ENCODE assay signal across 17 mouse cellular contexts in the genomic region with DNA sequence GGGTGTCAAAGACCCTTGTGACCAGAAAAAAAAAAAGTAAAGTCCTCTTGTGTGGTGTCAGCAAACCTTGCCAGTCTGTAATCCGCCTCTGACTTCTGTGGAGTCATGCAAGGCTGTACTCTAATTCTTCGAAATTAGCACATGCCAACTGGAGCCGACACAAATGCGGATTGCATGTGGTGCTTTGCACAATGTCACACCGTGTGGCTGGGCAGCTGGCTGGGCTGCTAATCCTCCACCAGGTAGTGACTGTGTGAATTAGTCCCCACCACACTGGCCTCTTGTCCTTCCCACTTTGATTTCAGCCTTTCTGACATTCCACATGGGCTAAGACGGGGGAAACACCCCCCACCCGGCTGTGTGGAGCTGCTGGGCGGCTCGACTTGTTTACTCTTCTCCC. TPM values are rescaled to one million over a fixed set of nuclear protein-coding genes. Genes with fewer than 3 reads are reported as not detected.
DNase-seq lines count a peak whose midpoint lies in the region; ATAC-seq lines count a peak whose summit lies in the region.
"Had no signal": no experiment of that assay in that cellular context is flagged by ENCODE, and none has a peak within 500 bp of the region (broad histone marks: within the 10 kb centered on the region; RNA-seq: fewer than 3 reads in every experiment).

No protein-coding gene starts in this region.

- no peaks in the 10 kb centered on the region for H3K36me3 ChIP-seq in hindbrain, embryonic 10.5 days
- H3K36me3 ChIP-seq in hindbrain, embryonic 14.5 days (replicated peaks; ENCODE audit: control insufficient read depth, insufficient read depth): no peaks in the 10 kb centered on the region
- H3K36me3 ChIP-seq in neural tube, embryonic 12.5 days: no peaks in the 10 kb centered on the region
- no peaks in the 10 kb centered on the region for H3K36me3 ChIP-seq in neural tube, embryonic 15.5 days
- H3K36me3 ChIP-seq in hindbrain, embryonic 16.5 days (ENCODE audit: control insufficient read depth, insufficient read depth, low read length): no peaks in the 10 kb centered on the region
- H3K36me3 ChIP-seq: limb, embryonic 15.5 days; lung, embryonic 15.5 days; midbrain, embryonic 12.5 days had no signal

- 47% methylated on average over 9 of the region's 9 CpGs for WGBS in hindbrain, embryonic 10.5 days
- 45% methylated on average over 9 of the region's 9 CpGs for WGBS in hindbrain, embryonic 14.5 days
- WGBS in neural tube, embryonic 12.5 days: 54% methylated on average over 9 of the region's 9 CpGs
- WGBS in neural tube, embryonic 15.5 days: 48% methylated on average over 9 of the region's 9 CpGs
- 38% methylated on average over 9 of the region's 9 CpGs for WGBS in hindbrain, embryonic 16.5 days

- 0 out of 2 replicates have a peak overlapping the region, but pooled peaks have one; percentile 24 for H3K27ac ChIP-seq in hindbrain, embryonic 10.5 days
- H3K27ac ChIP-seq in hindbrain, embryonic 14.5 days: no peak overlapping the region
- H3K27ac ChIP-seq in neural tube, embryonic 12.5 days: no peak overlapping the region
- H3K27ac ChIP-seq in neural tube, embryonic 15.5 days (replicated peaks): no peak overlapping the region
- H3K27ac ChIP-seq in hindbrain, embryonic 16.5 days (ENCODE audit: low read depth, low read length): no peak overlapping the region
- H3K27ac ChIP-seq: kidney, postnatal 0 days; limb, embryonic 15.5 days; lung, embryonic 15.5 days; midbrain, embryonic 12.5 days had no signal

- no peaks in the 10 kb centered on the region for H3K9me3 ChIP-seq in hindbrain, embryonic 10.5 days
- H3K9me3 ChIP-seq in hindbrain, embryonic 14.5 days (ENCODE audit: control insufficient read depth, low read length): no peaks in the 10 kb centered on the region
- H3K9me3 ChIP-seq in neural tube, embryonic 12.5 days: no peaks in the 10 kb centered on the region
- no peaks in the 10 kb centered on the region for H3K9me3 ChIP-seq in neural tube, embryonic 15.5 days (replicated peaks)
- H3K9me3 ChIP-seq in hindbrain, embryonic 16.5 days (ENCODE audit: control insufficient read depth, low read length): no peaks in the 10 kb centered on the region
- H3K9me3 ChIP-seq: limb, embryonic 15.5 days; lung, embryonic 15.5 days; midbrain, embryonic 12.5 days had no signal

- no peak for ATAC-seq in hindbrain, embryonic 14.5 days (ENCODE audit: low FRiP score)
- ATAC-seq in neural tube, embryonic 12.5 days (ENCODE audit: low FRiP score, low read depth): no peak
- ATAC-seq in neural tube, embryonic 15.5 days (ENCODE audit: low FRiP score): no peak
- 0 out of 2 replicates have a peak, but pooled peaks have one; percentile 30 for ATAC-seq in hindbrain, embryonic 16.5 days
- ATAC-seq: Patski had no signal

- H3K4me2 ChIP-seq in hindbrain, embryonic 14.5 days (replicated peaks): no peak overlapping the region
- no peak overlapping the region for H3K4me2 ChIP-seq in neural tube, embryonic 12.5 days (replicated peaks)
- no peak overlapping the region for H3K4me2 ChIP-seq in neural tube, embryonic 15.5 days
- H3K4me2 ChIP-seq in hindbrain, embryonic 16.5 days (ENCODE audit: low read length): no peak overlapping the region
- H3K4me2 ChIP-seq: heart, embryonic 11.5 days; limb, embryonic 15.5 days; lung, embryonic 15.5 days; midbrain, embryonic 12.5 days had no signal

- peaks cover 44% of the 10 kb centered on the region for H3K27me3 ChIP-seq in hindbrain, embryonic 10.5 days (ENCODE audit: insufficient read depth, poor library complexity, severe bottlenecking)
- H3K27me3 ChIP-seq in hindbrain, embryonic 14.5 days (ENCODE audit: control insufficient read depth, insufficient read depth, low read length): no peaks in the 10 kb centered on the region; the same call in 1 of the 2 replicates
- 0 out of 2 replicates have a peak, but pooled peaks cover under 1% of the 10 kb centered on the region for H3K27me3 ChIP-seq in neural tube, embryonic 12.5 days (replicated peaks)
- H3K27me3 ChIP-seq in neural tube, embryonic 15.5 days (replicated peaks): 0 out of 2 replicates have a peak, but pooled peaks cover 4% of the 10 kb centered on the region
- H3K27me3 ChIP-seq in hindbrain, embryonic 16.5 days (replicated peaks; ENCODE audit: control insufficient read depth, insufficient read depth, low read length): no peaks in the 10 kb centered on the region
- H3K27me3 ChIP-seq: limb, embryonic 15.5 days; lung, embryonic 15.5 days; Patski had no signal

- no peak for DNase-seq in hindbrain, embryonic 10.5 days (ENCODE audit: low spot score)
- DNase-seq in hindbrain, embryonic 14.5 days (ENCODE audit: low spot score): no peak
- no peak for DNase-seq in thymus, postnatal 10 days (ENCODE audit: low spot score in 2 of 2)
- DNase-seq in ovary, postnatal 36 days (ENCODE audit: low spot score): no peak
- DNase-seq: cerebellum, adult 11 months; gastrocnemius, postnatal 14 days; thymus, postnatal 36 days had no signal

- peaks cover 47% of the 10 kb centered on the region for H3K4me1 ChIP-seq in hindbrain, embryonic 10.5 days (replicated peaks)
- peaks cover 29% of the 10 kb centered on the region for H3K4me1 ChIP-seq in hindbrain, embryonic 14.5 days (replicated peaks; ENCODE audit: control insufficient read depth, insufficient read depth, low read length)
- peaks cover 19% of the 10 kb centered on the region for H3K4me1 ChIP-seq in neural tube, embryonic 12.5 days
- peaks cover 34% of the 10 kb centered on the region for H3K4me1 ChIP-seq in neural tube, embryonic 15.5 days
- H3K4me1 ChIP-seq in hindbrain, embryonic 16.5 days (ENCODE audit: control insufficient read depth, insufficient read depth, low read depth, low read length): peaks cover 20% of the 10 kb centered on the region

- no peak overlapping the region for H3K9ac ChIP-seq in hindbrain, embryonic 14.5 days
- H3K9ac ChIP-seq in neural tube, embryonic 12.5 days: 0 out of 2 replicates have a peak overlapping the region, but pooled peaks have one; percentile 17
- no peak overlapping the region for H3K9ac ChIP-seq in neural tube, embryonic 15.5 days (replicated peaks)
- H3K9ac ChIP-seq in hindbrain, embryonic 16.5 days (ENCODE audit: low read depth, low read length): no peak overlapping the region
- H3K9ac ChIP-seq: limb, embryonic 15.5 days; lung, embryonic 15.5 days; midbrain, embryonic 12.5 days had no signal

- no peak overlapping the region for H3K4me3 ChIP-seq in hindbrain, embryonic 10.5 days
- no peak overlapping the region for H3K4me3 ChIP-seq in hindbrain, embryonic 14.5 days (replicated peaks; ENCODE audit: low read length)
- H3K4me3 ChIP-seq in neural tube, embryonic 12.5 days: no peak overlapping the region
- H3K4me3 ChIP-seq in neural tube, embryonic 15.5 days (replicated peaks): no peak overlapping the region
- H3K4me3 ChIP-seq in hindbrain, embryonic 16.5 days (ENCODE audit: low read length): no peak overlapping the region
- H3K4me3 ChIP-seq: erythroblast, embryonic 14.5 days; limb, embryonic 15.5 days; lung, embryonic 15.5 days; midbrain, embryonic 12.5 days had no signal

RNA-seq across cellular contexts. Expression of a gene that starts 6.1 kb away (rescaled TPM):
- polyA plus RNA-seq in hindbrain, embryonic 10.5 days (2016; fragmentation: Nextera tagmentation; extraction: Ambion mirVana): 0.61 and 2.0 TPM in 2 replicates
- 5.7 and 6.8 TPM in 2 replicates for polyA plus RNA-seq in hindbrain, embryonic 14.5 days (2014; fragmentation: Nextera tagmentation; extraction: Ambion mirVana)
- 3.3 and 3.7 TPM in 2 replicates for polyA plus RNA-seq in neural tube, embryonic 12.5 days (2016; fragmentation: Nextera tagmentation; extraction: Ambion mirVana)
- 3.2 and 5.5 TPM in 2 replicates for polyA plus RNA-seq in neural tube, embryonic 15.5 days (2015; fragmentation: Nextera tagmentation; extraction: Ambion mirVana)
- polyA plus RNA-seq in hindbrain, embryonic 16.5 days (2015; fragmentation: Nextera tagmentation; extraction: Ambion mirVana): 9.3 and 10.2 TPM in 2 replicates
- polyA plus RNA-seq: erythroblast, embryonic 14.5 days had no signal

RNA-seq across cellular contexts. Expression of a gene that starts 28.5 kb away (rescaled TPM):
- polyA plus RNA-seq in hindbrain, embryonic 10.5 days (2016; fragmentation: Nextera tagmentation; extraction: Ambion mirVana): 22.3 and 31.1 TPM in 2 replicates
- 34.3 and 34.6 TPM in 2 replicates for polyA plus RNA-seq in hindbrain, embryonic 14.5 days (2014; fragmentation: Nextera tagmentation; extraction: Ambion mirVana)
- 41.7 and 43.3 TPM in 2 replicates for polyA plus RNA-seq in neural tube, embryonic 12.5 days (2016; fragmentation: Nextera tagmentation; extraction: Ambion mirVana)
- 28.3 and 31.4 TPM in 2 replicates for polyA plus RNA-seq in neural tube, embryonic 15.5 days (2015; fragmentation: Nextera tagmentation; extraction: Ambion mirVana)
- 29.1 and 29.2 TPM in 2 replicates for polyA plus RNA-seq in hindbrain, embryonic 16.5 days (2015; fragmentation: Nextera tagmentation; extraction: Ambion mirVana)

RNA-seq across cellular contexts. Expression of a gene that starts 42.0 kb away (rescaled TPM):
- not detected in 2 replicates for polyA plus RNA-seq in hindbrain, embryonic 10.5 days (2016; fragmentation: Nextera tagmentation; extraction: Ambion mirVana)
- polyA plus RNA-seq in hindbrain, embryonic 14.5 days (2014; fragmentation: Nextera tagmentation; extraction: Ambion mirVana): 0.38 TPM in 1 of 2 replicates, not detected in the other
- polyA plus RNA-seq in neural tube, embryonic 12.5 days (2016; fragmentation: Nextera tagmentation; extraction: Ambion mirVana): not detected in 2 replicates
- not detected in 2 replicates for polyA plus RNA-seq in neural tube, embryonic 15.5 days (2015; fragmentation: Nextera tagmentation; extraction: Ambion mirVana)
- 0.86 TPM in 1 of 2 replicates, not detected in the other for polyA plus RNA-seq in hindbrain, embryonic 16.5 days (2015; fragmentation: Nextera tagmentation; extraction: Ambion mirVana)
- polyA plus RNA-seq: erythroblast, embryonic 14.5 days; heart, embryonic 11.5 days; lung, embryonic 15.5 days; Patski had no signal
